ENCODE assay signal across 7 mouse cellular contexts in the genomic region with DNA sequence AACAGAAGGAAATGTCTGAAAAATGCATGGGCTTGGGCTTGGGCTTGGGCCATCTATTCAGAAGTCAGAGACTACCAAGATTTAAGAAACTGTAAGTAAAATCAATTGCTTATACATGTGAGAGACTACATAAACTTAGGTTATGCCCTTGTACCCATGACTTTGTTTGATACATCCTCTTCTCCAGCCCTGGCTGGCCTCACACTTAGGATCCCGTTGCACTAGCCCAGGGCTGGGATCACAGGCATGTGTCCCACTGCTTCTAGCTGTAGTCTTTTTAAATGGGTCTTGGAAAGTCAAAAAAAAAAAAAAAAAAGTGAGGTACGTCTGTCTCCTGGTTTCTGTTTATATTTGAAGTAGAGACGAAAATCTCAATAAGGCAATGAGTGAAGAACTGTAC. TPM values are rescaled to one million over a fixed set of nuclear protein-coding genes. Genes with fewer than 3 reads are reported as not detected.
DNase-seq lines count a peak whose midpoint lies in the region; ATAC-seq and TF ChIP-seq lines count a peak whose summit lies in the region.

No protein-coding gene starts in this region.

- WGBS in lung, adult 2 months: 14% methylated on average over 3 of the region's 3 CpGs
- 22% methylated on average over 3 of the region's 3 CpGs for WGBS in embryonic facial prominence, embryonic 15.5 days
- 21% methylated on average over 3 of the region's 3 CpGs for WGBS in limb, embryonic 10.5 days
- WGBS in neural tube, embryonic 15.5 days: 12% methylated on average over 3 of the region's 3 CpGs

- H3K4me2 ChIP-seq in embryonic facial prominence, embryonic 15.5 days (replicated peaks): peak overlapping the region; percentile 56
- peak overlapping the region; percentile 76 for H3K4me2 ChIP-seq in neural tube, embryonic 15.5 days

- no peak for TF ChIP-seq CTCF in lung, adult 2 months (IDR thresholded peaks at IDR 0.05; ENCODE audit: insufficient read depth, low read length)

- no peak for ATAC-seq in embryonic facial prominence, embryonic 15.5 days (ENCODE audit: insufficient number of reproducible peaks, low FRiP score, low TSS enrichment, low read depth)
- no peak for ATAC-seq in neural tube, embryonic 15.5 days (ENCODE audit: low FRiP score)

- H3K9me3 ChIP-seq in embryonic facial prominence, embryonic 15.5 days (replicated peaks): no peaks in the 10 kb centered on the region
- H3K9me3 ChIP-seq in limb, embryonic 10.5 days (replicated peaks): no peaks in the 10 kb centered on the region
- no peaks in the 10 kb centered on the region for H3K9me3 ChIP-seq in neural tube, embryonic 15.5 days (replicated peaks)

- H3K36me3 ChIP-seq in embryonic facial prominence, embryonic 15.5 days: no peaks in the 10 kb centered on the region
- H3K36me3 ChIP-seq in limb, embryonic 10.5 days: 0 out of 2 replicates have a peak, but pooled peaks cover 2% of the 10 kb centered on the region
- no peaks in the 10 kb centered on the region for H3K36me3 ChIP-seq in neural tube, embryonic 15.5 days

- H3K4me1 ChIP-seq in lung, adult 2 months (ENCODE audit: control insufficient read depth, insufficient read depth, low read length): peaks cover 8% of the 10 kb centered on the region
- H3K4me1 ChIP-seq in embryonic facial prominence, embryonic 15.5 days: peaks cover 11% of the 10 kb centered on the region; the same call in 1 of the 2 replicates
- peaks cover 14% of the 10 kb centered on the region for H3K4me1 ChIP-seq in limb, embryonic 10.5 days
- H3K4me1 ChIP-seq in neural tube, embryonic 15.5 days: peaks cover 22% of the 10 kb centered on the region

- DNase-seq in lung, adult 2 months: no peak
- no peak for DNase-seq in lung, postnatal 10 days
- DNase-seq in limb, embryonic 10.5 days (ENCODE audit: low spot score): no peak
- DNase-seq in cerebellum, adult 11-12 months: no peak
- no peak for DNase-seq in kidney, postnatal 25 days

- H3K27me3 ChIP-seq in embryonic facial prominence, embryonic 15.5 days: no peaks in the 10 kb centered on the region
- peaks cover 24% of the 10 kb centered on the region for H3K27me3 ChIP-seq in limb, embryonic 10.5 days (ENCODE audit: low read depth, poor library complexity, severe bottlenecking)
- no peaks in the 10 kb centered on the region for H3K27me3 ChIP-seq in neural tube, embryonic 15.5 days (replicated peaks)

- peak overlapping the region; percentile 84 for H3K4me3 ChIP-seq in lung, adult 2 months (replicated peaks; ENCODE audit: extremely low read depth, low read depth, low read length)
- H3K4me3 ChIP-seq in embryonic facial prominence, embryonic 15.5 days (replicated peaks): peak overlapping the region; percentile 77
- H3K4me3 ChIP-seq in limb, embryonic 10.5 days: peak overlapping the region; percentile 76
- peak overlapping the region; percentile 92 for H3K4me3 ChIP-seq in neural tube, embryonic 15.5 days (replicated peaks)

- no peak for TF ChIP-seq POLR2A in lung, adult 2 months (IDR thresholded peaks at IDR 0.05; ENCODE audit: borderline replicate concordance, extremely low read depth, low read depth, low read length)

- H3K9ac ChIP-seq in embryonic facial prominence, embryonic 15.5 days: no peak overlapping the region
- H3K9ac ChIP-seq in neural tube, embryonic 15.5 days (replicated peaks): peak overlapping the region; percentile 99; the same call in 1 of the 2 replicates

- no peak overlapping the region for H3K27ac ChIP-seq in embryonic facial prominence, embryonic 15.5 days (replicated peaks)
- H3K27ac ChIP-seq in limb, embryonic 10.5 days: no peak overlapping the region
- peak overlapping the region; percentile 97 for H3K27ac ChIP-seq in neural tube, embryonic 15.5 days (replicated peaks)

RNA-seq across cellular contexts. Expression of gene Zc3h12c, which starts 1.3 kb away (rescaled TPM):
- 3.0 and 3.7 TPM in 2 replicates for polyA plus RNA-seq in lung, adult 2 months (2012; rRNA removed)
- polyA plus RNA-seq in embryonic facial prominence, embryonic 15.5 days (2015; fragmentation: Nextera tagmentation; extraction: Ambion mirVana): 3.1 and 3.4 TPM in 2 replicates
- 2.2 and 2.5 TPM in 2 replicates for polyA plus RNA-seq in limb, embryonic 10.5 days (2016; fragmentation: Nextera tagmentation; extraction: Ambion mirVana)
- 3.4 TPM in 2 replicates for polyA plus RNA-seq in neural tube, embryonic 15.5 days (2015; fragmentation: Nextera tagmentation; extraction: Ambion mirVana)
